Mouse (Mus musculus) embryonic facial prominence, embryonic 14.5 days (tissue): Measurements from ENCODE around the gene Itgb7. TPM values are rescaled to one million over a fixed set of nuclear protein-coding genes. Genes with fewer than 3 reads are reported as not detected.

ENCODE experiments used
- ATAC-seq: fragments of 200-750 bp; cut with Nextera tagmentation; 2 replicates; pipeline ENCODE4 v1.8.0; 2017; ENCODE audit warnings: low read depth, moderate number of reproducible peaks, moderate TSS enrichment
- DNase-seq: peaks from one replicate; pipeline ENCODE4 v3.0.0-alpha.2; 2015; ENCODE audit warnings: low spot score
- H3K27ac ChIP-seq: fragments of 300-500 bp; sonication (generic); replicated peaks from 2 replicates; pipeline ENCODE4 v1.5.1; 2014; ENCODE audit warnings: low read depth, mild to moderate bottlenecking, low read length, moderate library complexity
- H3K27me3 ChIP-seq: fragments of 300-500 bp; sonication (generic); replicated peaks from 2 replicates; pipeline ENCODE4 v1.6.1; 2014; ENCODE audit warnings: low read length; ENCODE audit not compliant: control insufficient read depth, insufficient read depth
- H3K36me3 ChIP-seq: fragments of 300-500 bp; sonication (generic); 2 replicates; pipeline ENCODE4 v1.6.1; 2014; ENCODE audit warnings: low read length, mixed read lengths; ENCODE audit not compliant: control insufficient read depth, insufficient read depth
- H3K4me1 ChIP-seq: fragments of 300-500 bp; sonication (generic); 2 replicates; pipeline ENCODE4 v1.6.1; 2014; ENCODE audit warnings: antibody characterized with exemption, low read length; ENCODE audit not compliant: control insufficient read depth, insufficient read depth
- H3K4me2 ChIP-seq: fragments of 300-500 bp; sonication (generic); 2 replicates; pipeline ENCODE4 v1.6.1; 2014; ENCODE audit warnings: low read depth, mild to moderate bottlenecking, low read length, moderate library complexity, mixed read lengths
- H3K4me3 ChIP-seq: fragments of 300-500 bp; sonication (generic); 2 replicates; pipeline ENCODE4 v1.5.1; 2014; ENCODE audit warnings: low read depth, mild to moderate bottlenecking, low read length
- H3K9ac ChIP-seq: fragments of 300-500 bp; sonication (generic); 2 replicates; pipeline ENCODE4 v1.6.1; 2014; ENCODE audit warnings: low read depth, mild to moderate bottlenecking, low read length, moderate library complexity, mixed read lengths
- H3K9me3 ChIP-seq: fragments of 300-500 bp; sonication (generic); 2 replicates; pipeline ENCODE4 v1.6.1; 2016; ENCODE audit warnings: low read length; ENCODE audit not compliant: control insufficient read depth
- WGBS: fragments of 180-500 bp; shearing (Covaris S2); extraction: QIAGEN DNeasy Blood & Tissue Kit; methylation state at CpG from one replicate; pipeline ENCODE4 v1.1.7; 2014; 5-methylcytosine and 5-hydroxymethylcytosine counted together
- polyA plus RNA-seq: library from polyadenylated mRNA; unstranded; fragments of >200 nt; fragmentation: Nextera tagmentation; extraction: Ambion mirVana; gene quantifications from 2 replicates; pipeline ENCODE4 v1.2.1, GENCODE M21; 2014

The Itgb7 gene
- polyA plus RNA-seq, 1 experiment from 2014 or later = 2.1 TPM

DNA sequence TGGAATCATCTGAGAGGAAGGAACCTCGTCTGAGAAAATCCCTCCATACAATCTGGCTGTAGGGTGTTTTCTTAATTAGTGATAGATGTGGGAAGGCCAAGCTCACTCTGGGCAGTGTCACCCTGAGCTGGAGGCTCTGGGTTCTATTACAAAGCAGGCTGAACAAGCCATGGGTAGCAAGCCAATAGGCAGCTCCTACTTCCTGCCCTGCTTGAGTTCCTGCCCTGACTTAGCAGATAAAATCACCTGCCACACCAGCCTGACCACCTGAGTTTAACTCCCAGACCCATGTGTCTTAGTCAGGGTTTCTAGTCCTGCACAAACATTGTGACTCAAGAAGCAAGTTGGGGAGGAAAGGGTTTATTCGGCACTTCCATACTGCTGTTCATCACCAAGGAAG, 62.7 kb downstream of the Itgb7 start:
- Histone ChIP-seq H3K27ac (no peak overlapping the region), H3K4me2 (no peak overlapping the region), H3K9ac (no peak overlapping the region), H3K36me3 (peaks cover 4% of the 10 kb centered on the region; the same call in 1 of the 2 replicates), H3K27me3 (no peaks in the 10 kb centered on the region), H3K4me3 (no peak overlapping the region), H3K9me3 (no peaks in the 10 kb centered on the region), H3K4me1 (peaks cover 25% of the 10 kb centered on the region)
- DNase-seq = no peak
- ATAC-seq = no peak
- 52% methylated on average over 2 of the region's 2 CpGs for whole genome bisulfite sequencing

DNA sequence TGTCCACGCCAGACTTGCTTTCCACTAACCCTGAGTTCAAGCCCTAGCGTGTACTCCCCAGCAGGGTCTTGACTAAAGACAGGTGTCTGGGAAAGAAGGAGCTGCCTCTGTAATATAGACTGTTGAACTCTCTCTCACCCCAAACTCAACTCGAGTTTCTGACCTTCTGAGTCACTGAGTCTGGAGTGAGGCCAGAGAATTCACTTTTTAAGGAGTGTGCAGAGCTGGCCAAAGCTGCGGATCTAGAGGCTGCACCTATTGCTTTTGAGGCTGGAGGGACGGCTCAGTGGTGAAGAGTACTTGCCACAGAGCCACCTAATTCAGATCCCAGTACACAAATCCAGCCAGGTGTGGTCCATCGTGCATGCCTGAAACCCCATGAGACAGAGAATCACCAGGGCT, 64.1 kb downstream of the Itgb7 start:
- Histone ChIP-seq H3K36me3 (0 out of 2 replicates have a peak, but pooled peaks cover 4% of the 10 kb centered on the region), H3K4me1 (peaks cover 25% of the 10 kb centered on the region), H3K27ac (peak overlapping the region; percentile 69), H3K4me2 (no peak overlapping the region), H3K4me3 (no peak overlapping the region), H3K9me3 (no peaks in the 10 kb centered on the region), H3K9ac (no peak overlapping the region), H3K27me3 (no peaks in the 10 kb centered on the region)
- peak; percentile 88 for ATAC-seq
- 21% methylated on average over 6 of the region's 6 CpGs for WGBS
- DNase-seq = peak; percentile 89

Other genes starting within 250 kb of the Itgb7 start
- 69.1 and 105 TPM in 2 replicates for gene Krt8, start 227.5 kb downstream of the Itgb7 start, polyA plus RNA-seq
- 61.0 and 70.0 TPM in 2 replicates for gene Krt18, start 203.8 kb downstream of the Itgb7 start, polyA plus RNA-seq
- gene Eif4b, start 158.2 kb downstream of the Itgb7 start, polyA plus RNA-seq = 123 and 141 TPM in 2 replicates
- 45.9 and 56.4 TPM in 2 replicates for gene Tns2, start 131.5 kb downstream of the Itgb7 start, polyA plus RNA-seq
- gene Spryd3, start 95.7 kb downstream of the Itgb7 start, polyA plus RNA-seq = 19.2 TPM in 2 replicates
- gene Igfbp6, start 87.6 kb downstream of the Itgb7 start, polyA plus RNA-seq = 15.0 and 20.1 TPM in 2 replicates
- 0.17 and 0.63 TPM in 2 replicates for gene Soat2, start 81.4 kb downstream of the Itgb7 start, polyA plus RNA-seq
- gene Zfp740, start 28.7 kb downstream of the Itgb7 start, polyA plus RNA-seq = 48.6 and 49.8 TPM in 2 replicates
- 63.6 and 66.8 TPM in 2 replicates for gene Csad, start 27.2 kb downstream of the Itgb7 start, polyA plus RNA-seq
- gene Rarg, start 25.6 kb upstream of the Itgb7 start, polyA plus RNA-seq = 73.8 and 75.3 TPM in 2 replicates
- gene Gm9918, start 38.6 kb upstream of the Itgb7 start, polyA plus RNA-seq = 0.71 and 1.1 TPM in 2 replicates
- 64.6 and 67.2 TPM in 2 replicates for gene Mfsd5, start 47.5 kb upstream of the Itgb7 start, polyA plus RNA-seq
- gene Espl1, start 64.3 kb upstream of the Itgb7 start, polyA plus RNA-seq = 22.4 and 24.0 TPM in 2 replicates
- gene Pfdn5, start 94.2 kb upstream of the Itgb7 start, polyA plus RNA-seq = 466 and 478 TPM in 2 replicates
- 79.0 and 83.2 TPM in 2 replicates for gene Myg1, start 99.8 kb upstream of the Itgb7 start, polyA plus RNA-seq
- gene Aaas, start 118.8 kb upstream of the Itgb7 start, polyA plus RNA-seq = 52.5 and 60.5 TPM in 2 replicates
- gene Sp7, start 135.2 kb upstream of the Itgb7 start, polyA plus RNA-seq = 31.2 and 45.0 TPM in 2 replicates
- 15.5 and 16.5 TPM in 2 replicates for gene Sp1, start 174.2 kb upstream of the Itgb7 start, polyA plus RNA-seq
- gene Amhr2, start 213.4 kb upstream of the Itgb7 start, polyA plus RNA-seq = 0.26 and 0.96 TPM in 2 replicates
- gene Prr13, start 227.1 kb upstream of the Itgb7 start, polyA plus RNA-seq = 95.9 and 97.6 TPM in 2 replicates
- gene Pcbp2, start 238.6 kb upstream of the Itgb7 start, polyA plus RNA-seq = 276 and 279 TPM in 2 replicates